Mouse (Mus musculus) forebrain, embryonic 13.5 days (tissue): ENCODE results near the gene Cyp2t4. TPM values are rescaled to one million over a fixed set of nuclear protein-coding genes. Genes with fewer than 3 reads are reported as not detected.

ENCODE experiments used
- ATAC-seq: fragments of 200-750 bp; cut with Nextera tagmentation; 2 replicates; pipeline ENCODE4 v1.8.0; 2017
- H3K27ac ChIP-seq: fragments of 300-500 bp; sonication (generic); 2 replicates; pipeline ENCODE4 v1.5.1; 2015; ENCODE audit warnings: inconsistent platforms, mild to moderate bottlenecking, moderate library complexity
- H3K27me3 ChIP-seq: fragments of 300-500 bp; sonication (generic); 2 replicates; pipeline ENCODE4 v1.6.1; 2015; ENCODE audit warnings: mild to moderate bottlenecking, inconsistent platforms
- H3K36me3 ChIP-seq: fragments of 300-500 bp; sonication (generic); 2 replicates; pipeline ENCODE4 v1.6.1; 2015; ENCODE audit warnings: mild to moderate bottlenecking, inconsistent platforms; ENCODE audit not compliant: poor library complexity, severe bottlenecking
- H3K4me1 ChIP-seq: fragments of 300-500 bp; sonication (generic); 2 replicates; pipeline ENCODE4 v1.6.1; 2015; ENCODE audit warnings: inconsistent platforms
- H3K4me2 ChIP-seq: fragments of 300-500 bp; sonication (generic); 2 replicates; pipeline ENCODE4 v1.6.1; 2015; ENCODE audit warnings: inconsistent platforms, mild to moderate bottlenecking, moderate library complexity
- H3K4me3 ChIP-seq: fragments of 300-500 bp; sonication (generic); 2 replicates; pipeline ENCODE4 v1.5.1; 2015; ENCODE audit warnings: mild to moderate bottlenecking, inconsistent platforms
- H3K9ac ChIP-seq: fragments of 300-500 bp; sonication (generic); 2 replicates; pipeline ENCODE4 v1.6.1; 2015; ENCODE audit warnings: mild to moderate bottlenecking, inconsistent platforms
- H3K9me3 ChIP-seq: fragments of 300-500 bp; sonication (generic); replicated peaks from 2 replicates; pipeline ENCODE4 v1.6.1; 2016; ENCODE audit warnings: inconsistent platforms
- WGBS: fragments of 180-500 bp; shearing (Covaris S2); methylation state at CpG from one replicate; pipeline ENCODE4 v1.1.7; 2015; 5-methylcytosine and 5-hydroxymethylcytosine counted together
- polyA plus RNA-seq: library from polyadenylated mRNA; unstranded; fragments of >200 nt; fragmentation: Nextera tagmentation; extraction: Ambion mirVana; gene quantifications from 2 replicates; pipeline ENCODE4 v1.2.1, GENCODE M21; 2015

Cyp2t4 gene
- polyA plus RNA-seq, 1 experiment from 2014 or later = 0.17 TPM

- Histone ChIP-seq H3K36me3 (no peaks in the 10 kb centered on the region), H3K9me3 (no peaks in the 10 kb centered on the region), H3K4me3 (no peak overlapping the region), H3K4me2 (no peak overlapping the region), H3K27ac (no peak overlapping the region), H3K27me3 (no peaks in the 10 kb centered on the region), H3K4me1 (no peaks in the 10 kb centered on the region), H3K9ac (no peak overlapping the region)
- 88% methylated on average over 22 of the region's 22 CpGs for WGBS
- ATAC-seq = no peak
These were observed 22.8 kb upstream of the Cyp2t4 start for GRCm38 (mm10) chr7:27130521-27131370.

- Histone ChIP-seq H3K9me3 (no peaks in the 10 kb centered on the region), H3K4me1 (no peaks in the 10 kb centered on the region), H3K27ac (no peak overlapping the region), H3K4me3 (no peak overlapping the region), H3K36me3 (no peaks in the 10 kb centered on the region), H3K9ac (no peak overlapping the region), H3K27me3 (no peaks in the 10 kb centered on the region), H3K4me2 (no peak overlapping the region)
- 64% methylated on average over 2 of the region's 2 CpGs for WGBS
- ATAC-seq = no peak
These were observed 22.1 kb upstream of the Cyp2t4 start for GRCm38 (mm10) chr7:27131387-27131786.

GRCm38 (mm10) chr7:27132588-27132987 lies 20.9 kb upstream of the Cyp2t4 start:
- Histone ChIP-seq H3K4me3 (no peak overlapping the region), H3K36me3 (no peaks in the 10 kb centered on the region), H3K4me2 (peak overlapping the region; percentile 28; the same call in 1 of the 2 replicates), H3K27ac (no peak overlapping the region), H3K4me1 (no peaks in the 10 kb centered on the region), H3K9ac (no peak overlapping the region), H3K9me3 (no peaks in the 10 kb centered on the region), H3K27me3 (no peaks in the 10 kb centered on the region)
- 17% methylated on average over 10 of the region's 10 CpGs for WGBS
- ATAC-seq = no peak

GRCm38 (mm10) chr7:27133156-27133555 lies 20.4 kb upstream of the Cyp2t4 start:
- Histone ChIP-seq H3K9me3 (no peaks in the 10 kb centered on the region), H3K27ac (no peak overlapping the region)

GRCm38 (mm10) chr7:27133757-27134156 lies 19.8 kb upstream of the Cyp2t4 start:
- Histone ChIP-seq H3K36me3 (no peaks in the 10 kb centered on the region), H3K4me2 (no peak overlapping the region), H3K9me3 (no peaks in the 10 kb centered on the region), H3K4me3 (no peak overlapping the region), H3K9ac (no peak overlapping the region), H3K4me1 (no peaks in the 10 kb centered on the region), H3K27ac (no peak overlapping the region), H3K27me3 (no peaks in the 10 kb centered on the region)
- ATAC-seq = no peak
- WGBS = 84% methylated on average over 4 of the region's 4 CpGs

More at GRCm38 (mm10) chr7:27133156-27133555, 20.4 kb upstream of the Cyp2t4 start:
- WGBS = 68% methylated on average over 12 of the region's 12 CpGs
- no peaks in the 10 kb centered on the region for H3K27me3 ChIP-seq
- no peaks in the 10 kb centered on the region for H3K36me3 ChIP-seq
- no peak overlapping the region for H3K4me3 ChIP-seq
- no peaks in the 10 kb centered on the region for H3K4me1 ChIP-seq
- H3K9ac ChIP-seq = no peak overlapping the region
- ATAC-seq = no peak
- no peak overlapping the region; the same call in 1 of the 2 replicates for H3K4me2 ChIP-seq

GRCm38 (mm10) chr7:27136410-27136996 lies 17.0 kb upstream of the Cyp2t4 start:
- 0 out of 2 replicates have a peak, but pooled peaks cover 5% of the 10 kb centered on the region for H3K9me3 ChIP-seq
- H3K9ac ChIP-seq = no peak overlapping the region
- no peaks in the 10 kb centered on the region for H3K27me3 ChIP-seq
- 72% methylated on average over 8 of the region's 8 CpGs for WGBS
- H3K4me2 ChIP-seq = no peak overlapping the region
- ATAC-seq = no peak
- no peak overlapping the region for H3K4me3 ChIP-seq
- no peaks in the 10 kb centered on the region for H3K4me1 ChIP-seq
- no peaks in the 10 kb centered on the region for H3K36me3 ChIP-seq
- no peak overlapping the region for H3K27ac ChIP-seq

- Histone ChIP-seq H3K4me3 (no peak overlapping the region), H3K27ac (no peak overlapping the region), H3K9me3 (no peaks in the 10 kb centered on the region), H3K9ac (no peak overlapping the region), H3K4me1 (peaks cover 11% of the 10 kb centered on the region), H3K27me3 (no peaks in the 10 kb centered on the region), H3K4me2 (no peak overlapping the region), H3K36me3 (peaks cover 38% of the 10 kb centered on the region)
- no peak for ATAC-seq
- 80% methylated on average over 13 of the region's 13 CpGs for WGBS
These were observed 2.5 kb downstream of the Cyp2t4 start for GRCm38 (mm10) chr7:27156005-27156404.

GRCm38 (mm10) chr7:27158171-27158570 lies 4.7 kb downstream of the Cyp2t4 start:
- no peak overlapping the region for H3K4me2 ChIP-seq
- WGBS = 96% methylated on average over 9 of the region's 9 CpGs
- H3K4me3 ChIP-seq = no peak overlapping the region
- peaks cover 33% of the 10 kb centered on the region for H3K4me1 ChIP-seq
- H3K36me3 ChIP-seq = peaks cover 58% of the 10 kb centered on the region
- no peaks in the 10 kb centered on the region for H3K9me3 ChIP-seq
- no peak overlapping the region for H3K9ac ChIP-seq
- no peaks in the 10 kb centered on the region for H3K27me3 ChIP-seq
- no peak for ATAC-seq
- no peak overlapping the region for H3K27ac ChIP-seq

GRCm38 (mm10) chr7:27159256-27159655 lies 5.7 kb downstream of the Cyp2t4 start:
- WGBS = 92% methylated on average over 6 of the region's 6 CpGs
- H3K9ac ChIP-seq = no peak overlapping the region
- H3K9me3 ChIP-seq = no peaks in the 10 kb centered on the region
- H3K4me1 ChIP-seq = peaks cover 44% of the 10 kb centered on the region
- no peak overlapping the region for H3K4me2 ChIP-seq
- no peak overlapping the region for H3K27ac ChIP-seq
- H3K27me3 ChIP-seq = no peaks in the 10 kb centered on the region
- H3K4me3 ChIP-seq = no peak overlapping the region
- no peak for ATAC-seq
- peaks cover 68% of the 10 kb centered on the region for H3K36me3 ChIP-seq

GRCm38 (mm10) chr7:27159882-27160281 lies 6.4 kb downstream of the Cyp2t4 start:
- Histone ChIP-seq H3K9me3 (no peaks in the 10 kb centered on the region), H3K4me1 (peaks cover 50% of the 10 kb centered on the region), H3K9ac (no peak overlapping the region), H3K4me3 (no peak overlapping the region), H3K4me2 (no peak overlapping the region), H3K27ac (no peak overlapping the region; the same call in 1 of the 2 replicates), H3K27me3 (no peaks in the 10 kb centered on the region), H3K36me3 (peaks cover 74% of the 10 kb centered on the region)
- 13% methylated on average over 8 of the region's 8 CpGs for WGBS
- peak; percentile 94 for ATAC-seq

- no peak overlapping the region for H3K4me3 ChIP-seq
- H3K36me3 ChIP-seq = peaks cover 79% of the 10 kb centered on the region
- H3K9me3 ChIP-seq = no peaks in the 10 kb centered on the region
- H3K27me3 ChIP-seq = no peaks in the 10 kb centered on the region
- H3K9ac ChIP-seq = no peak overlapping the region
- peaks cover 59% of the 10 kb centered on the region for H3K4me1 ChIP-seq
- no peak for ATAC-seq
- H3K27ac ChIP-seq = no peak overlapping the region
- 93% methylated on average over 3 of the region's 3 CpGs for WGBS
- H3K4me2 ChIP-seq = no peak overlapping the region
These were observed 7.4 kb downstream of the Cyp2t4 start for GRCm38 (mm10) chr7:27160921-27161320.

- ATAC-seq = no peak
- Histone ChIP-seq H3K27me3 (no peaks in the 10 kb centered on the region), H3K4me2 (no peak overlapping the region), H3K4me1 (peaks cover 59% of the 10 kb centered on the region), H3K9me3 (no peaks in the 10 kb centered on the region), H3K4me3 (no peak overlapping the region), H3K27ac (no peak overlapping the region), H3K9ac (no peak overlapping the region), H3K36me3 (peaks cover 75% of the 10 kb centered on the region)
- WGBS = 85% methylated on average over 4 of the region's 4 CpGs
These were observed 8.2 kb downstream of the Cyp2t4 start for GRCm38 (mm10) chr7:27161744-27162143.
